Mouse (Mus musculus): ENCODE data around the gene Ets2.

DNA sequence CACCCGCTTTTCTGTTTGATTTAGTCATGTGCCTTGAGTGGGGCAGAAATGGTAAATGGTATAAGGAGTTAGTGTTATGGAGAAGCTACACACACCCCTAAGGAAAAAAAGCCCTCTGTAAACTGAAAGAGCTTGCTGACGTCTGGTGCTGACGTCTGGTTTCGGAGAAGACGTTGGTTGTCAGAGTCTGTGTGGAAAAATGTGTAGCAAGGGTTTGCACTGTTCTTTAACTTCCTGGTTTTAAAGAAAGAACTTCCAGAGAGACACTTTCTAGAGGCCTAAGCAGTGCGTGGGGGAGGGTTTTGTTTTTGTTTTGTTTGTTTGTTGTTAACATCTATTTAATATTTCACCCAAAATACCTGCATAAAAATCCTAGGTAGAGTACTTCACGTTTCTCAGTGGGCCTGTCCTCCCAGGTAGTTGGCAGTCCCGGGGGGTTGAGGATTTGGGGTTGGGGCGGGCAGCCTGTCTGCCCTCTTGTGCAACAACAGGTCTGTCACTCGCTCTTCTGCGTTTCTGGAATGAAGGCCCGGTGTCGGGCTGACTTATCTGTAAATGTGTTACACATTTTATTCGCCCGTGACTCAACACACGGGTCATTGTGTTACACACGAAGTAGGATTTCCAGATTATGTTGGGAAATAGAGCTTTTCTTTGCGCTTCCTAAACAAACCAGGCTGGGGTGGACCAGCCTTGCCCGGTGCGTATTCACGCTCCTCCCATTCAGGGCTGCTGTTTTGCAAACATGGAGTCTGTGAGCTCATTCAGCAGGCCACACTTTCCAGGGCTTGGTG lies 6.5 kb downstream of the Ets2 start:
- TF ChIP-seq POLR2A (IDR thresholded peaks at IDR 0.05; ENCODE audit: insufficient read depth, low read depth, low read length) (0 out of 2 replicates have a peak, but pooled peaks have one; percentile 22), CTCF (IDR thresholded peaks at IDR 0.05) (no peak)
